Mouse (Mus musculus) embryonic facial prominence, embryonic 14.5 days (tissue): ENCODE results near the gene A730049H05Rik. TPM values are rescaled to one million over a fixed set of nuclear protein-coding genes. Genes with fewer than 3 reads are reported as not detected.
A peak's percentile ranks its signal among the peaks of the same experiment; 100 is the strongest.

Source experiments
- ATAC-seq: fragments of 200-750 bp; cut with Nextera tagmentation; 2 replicates; pipeline ENCODE4 v1.8.0; 2017; ENCODE audit warnings: low read depth, moderate number of reproducible peaks, moderate TSS enrichment
- DNase-seq: peaks from one replicate; pipeline ENCODE4 v3.0.0-alpha.2; 2015; ENCODE audit warnings: low spot score
- H3K27ac ChIP-seq: fragments of 300-500 bp; sonication (generic); replicated peaks from 2 replicates; pipeline ENCODE4 v1.5.1; 2014; ENCODE audit warnings: low read depth, mild to moderate bottlenecking, low read length, moderate library complexity
- H3K27me3 ChIP-seq: fragments of 300-500 bp; sonication (generic); replicated peaks from 2 replicates; pipeline ENCODE4 v1.6.1; 2014; ENCODE audit warnings: low read length; ENCODE audit not compliant: control insufficient read depth, insufficient read depth
- H3K36me3 ChIP-seq: fragments of 300-500 bp; sonication (generic); 2 replicates; pipeline ENCODE4 v1.6.1; 2014; ENCODE audit warnings: low read length, mixed read lengths; ENCODE audit not compliant: control insufficient read depth, insufficient read depth
- H3K4me1 ChIP-seq: fragments of 300-500 bp; sonication (generic); 2 replicates; pipeline ENCODE4 v1.6.1; 2014; ENCODE audit warnings: antibody characterized with exemption, low read length; ENCODE audit not compliant: control insufficient read depth, insufficient read depth
- H3K4me2 ChIP-seq: fragments of 300-500 bp; sonication (generic); 2 replicates; pipeline ENCODE4 v1.6.1; 2014; ENCODE audit warnings: low read depth, mild to moderate bottlenecking, low read length, moderate library complexity, mixed read lengths
- H3K4me3 ChIP-seq: fragments of 300-500 bp; sonication (generic); 2 replicates; pipeline ENCODE4 v1.5.1; 2014; ENCODE audit warnings: low read depth, mild to moderate bottlenecking, low read length
- H3K9ac ChIP-seq: fragments of 300-500 bp; sonication (generic); 2 replicates; pipeline ENCODE4 v1.6.1; 2014; ENCODE audit warnings: low read depth, mild to moderate bottlenecking, low read length, moderate library complexity, mixed read lengths
- H3K9me3 ChIP-seq: fragments of 300-500 bp; sonication (generic); 2 replicates; pipeline ENCODE4 v1.6.1; 2016; ENCODE audit warnings: low read length; ENCODE audit not compliant: control insufficient read depth
- WGBS: fragments of 180-500 bp; shearing (Covaris S2); extraction: QIAGEN DNeasy Blood & Tissue Kit; methylation state at CpG from one replicate; pipeline ENCODE4 v1.1.7; 2014; 5-methylcytosine and 5-hydroxymethylcytosine counted together
- polyA plus RNA-seq: library from polyadenylated mRNA; unstranded; fragments of >200 nt; fragmentation: Nextera tagmentation; extraction: Ambion mirVana; gene quantifications from 2 replicates; pipeline ENCODE4 v1.2.1, GENCODE M21; 2014

Gene A730049H05Rik
- polyA plus RNA-seq, 1 experiment from 2014 or later = 0.61 TPM

GRCm38 (mm10) chr6:92812702-92813370, 3.4 kb upstream of the A730049H05Rik start:
- Histone ChIP-seq H3K4me1 (0 out of 2 replicates have a peak, but pooled peaks cover 4% of the 10 kb centered on the region), H3K27me3 (no peaks in the 10 kb centered on the region), H3K27ac (no peak overlapping the region), H3K36me3 (peaks cover 8% of the 10 kb centered on the region; the same call in 1 of the 2 replicates), H3K9me3 (no peaks in the 10 kb centered on the region), H3K9ac (no peak overlapping the region), H3K4me3 (no peak overlapping the region), H3K4me2 (no peak overlapping the region)
- 83% methylated on average over 2 of the region's 2 CpGs for WGBS
- ATAC-seq = no peak
- DNase-seq = no peak

GRCm38 (mm10) chr6:92817661-92818060, 1.4 kb downstream of the A730049H05Rik start:
- no peaks in the 10 kb centered on the region for H3K9me3 ChIP-seq
- peaks cover 8% of the 10 kb centered on the region; the same call in 1 of the 2 replicates for H3K36me3 ChIP-seq

GRCm38 (mm10) chr6:92821606-92822005, 5.3 kb downstream of the A730049H05Rik start:
- Histone ChIP-seq H3K36me3 (no peaks in the 10 kb centered on the region), H3K4me1 (peaks cover 6% of the 10 kb centered on the region; the same call in 1 of the 2 replicates), H3K9ac (no peak overlapping the region), H3K27me3 (no peaks in the 10 kb centered on the region), H3K27ac (no peak overlapping the region), H3K9me3 (no peaks in the 10 kb centered on the region), H3K4me2 (no peak overlapping the region), H3K4me3 (no peak overlapping the region)
- DNase-seq (no peak), ATAC-seq (no peak)
- 56% methylated on average over 5 of the region's 5 CpGs for WGBS

More at GRCm38 (mm10) chr6:92817661-92818060, 1.4 kb downstream of the A730049H05Rik start:
- H3K27ac ChIP-seq = no peak overlapping the region
- peaks cover 9% of the 10 kb centered on the region; the same call in 1 of the 2 replicates for H3K4me1 ChIP-seq
- ATAC-seq = no peak
- no peaks in the 10 kb centered on the region for H3K27me3 ChIP-seq
- no peak for DNase-seq
- H3K9ac ChIP-seq = no peak overlapping the region
- H3K4me3 ChIP-seq = no peak overlapping the region
- 63% methylated on average over 8 of the region's 8 CpGs for WGBS
- no peak overlapping the region for H3K4me2 ChIP-seq

- Histone ChIP-seq H3K27me3 (no peaks in the 10 kb centered on the region), H3K9me3 (no peaks in the 10 kb centered on the region), H3K4me1 (peaks cover 5% of the 10 kb centered on the region; the same call in 1 of the 2 replicates), H3K27ac (no peak overlapping the region), H3K9ac (no peak overlapping the region), H3K4me2 (no peak overlapping the region), H3K4me3 (no peak overlapping the region), H3K36me3 (no peaks in the 10 kb centered on the region)
- DNase-seq (no peak), ATAC-seq (no peak)
- 50% methylated on average over 6 of the region's 6 CpGs for WGBS
Measured at GRCm38 (mm10) chr6:92822006-92822405, 5.7 kb downstream of the A730049H05Rik start.

GRCm38 (mm10) chr6:92823991-92824390, 7.7 kb downstream of the A730049H05Rik start:
- Histone ChIP-seq H3K4me2 (no peak overlapping the region), H3K4me1 (peaks cover 11% of the 10 kb centered on the region; the same call in 1 of the 2 replicates), H3K27me3 (no peaks in the 10 kb centered on the region), H3K4me3 (no peak overlapping the region), H3K9me3 (no peaks in the 10 kb centered on the region), H3K27ac (no peak overlapping the region), H3K9ac (no peak overlapping the region), H3K36me3 (no peaks in the 10 kb centered on the region)
- DNase-seq (no peak), ATAC-seq (no peak)
- 41% methylated on average over 7 of the region's 7 CpGs for WGBS

GRCm38 (mm10) chr6:92826561-92826960, 10.3 kb downstream of the A730049H05Rik start:
- DNase-seq = no peak
- peaks cover 9% of the 10 kb centered on the region; the same call in 1 of the 2 replicates for H3K4me1 ChIP-seq
- H3K36me3 ChIP-seq = no peaks in the 10 kb centered on the region
- H3K27me3 ChIP-seq = no peaks in the 10 kb centered on the region
- H3K4me3 ChIP-seq = no peak overlapping the region
- no peak for ATAC-seq
- no peak overlapping the region for H3K4me2 ChIP-seq
- no peak overlapping the region for H3K9ac ChIP-seq
- no peak overlapping the region for H3K27ac ChIP-seq
- H3K9me3 ChIP-seq = no peaks in the 10 kb centered on the region
- WGBS = 85% methylated on average over 5 of the region's 5 CpGs

GRCm38 (mm10) chr6:92827360-92827759, 11.1 kb downstream of the A730049H05Rik start:
- no peak overlapping the region for H3K4me3 ChIP-seq
- peaks cover 6% of the 10 kb centered on the region; the same call in 1 of the 2 replicates for H3K4me1 ChIP-seq
- H3K9me3 ChIP-seq = no peaks in the 10 kb centered on the region
- no peaks in the 10 kb centered on the region for H3K36me3 ChIP-seq
- WGBS = 35% methylated on average over 5 of the region's 5 CpGs
- H3K4me2 ChIP-seq = no peak overlapping the region
- no peak overlapping the region for H3K27ac ChIP-seq
- no peak overlapping the region for H3K9ac ChIP-seq
- no peaks in the 10 kb centered on the region for H3K27me3 ChIP-seq
- peak; percentile 35 for DNase-seq
- ATAC-seq = no peak

GRCm38 (mm10) chr6:92829148-92829547, 12.9 kb downstream of the A730049H05Rik start:
- Histone ChIP-seq H3K4me3 (no peak overlapping the region), H3K27me3 (no peaks in the 10 kb centered on the region), H3K9me3 (no peaks in the 10 kb centered on the region), H3K36me3 (no peaks in the 10 kb centered on the region), H3K4me2 (no peak overlapping the region), H3K27ac (no peak overlapping the region), H3K4me1 (peaks cover 6% of the 10 kb centered on the region; the same call in 1 of the 2 replicates), H3K9ac (no peak overlapping the region)
- ATAC-seq (no peak), DNase-seq (no peak)
- 91% methylated on average over 2 of the region's 2 CpGs for WGBS

- H3K27me3 ChIP-seq = no peaks in the 10 kb centered on the region
Measured at GRCm38 (mm10) chr6:92831106-92831505, 14.8 kb downstream of the A730049H05Rik start.

More at GRCm38 (mm10) chr6:92831106-92831505, 14.8 kb downstream of the A730049H05Rik start:
- ATAC-seq (no peak), DNase-seq (peak; percentile 27)
- Histone ChIP-seq H3K9ac (no peak overlapping the region), H3K4me3 (no peak overlapping the region), H3K9me3 (no peaks in the 10 kb centered on the region), H3K4me1 (peaks cover 6% of the 10 kb centered on the region; the same call in 1 of the 2 replicates), H3K36me3 (no peaks in the 10 kb centered on the region), H3K4me2 (no peak overlapping the region), H3K27ac (no peak overlapping the region)
- 77% methylated on average over 2 of the region's 2 CpGs for WGBS
